Mouse (Mus musculus) limb, embryonic 11.5 days (tissue): Measurements from ENCODE around the gene Snrnp70. TPM values are rescaled to one million over a fixed set of nuclear protein-coding genes. Genes with fewer than 3 reads are reported as not detected.

Experiments used
- ATAC-seq: fragments of 200-750 bp; cut with Nextera tagmentation; 2 replicates; pipeline ENCODE4 v1.8.0; 2017; ENCODE audit warnings: low read depth; ENCODE audit not compliant: insufficient number of reproducible peaks, low FRiP score, low TSS enrichment
- DNase-seq: peaks from one replicate; pipeline ENCODE4 v3.0.0-alpha.2; 2015; ENCODE audit warnings: low spot score
- H3K27ac ChIP-seq: fragments of 300-500 bp; sonication (generic); replicated peaks from 2 replicates; pipeline ENCODE4 v1.5.1; 2014; ENCODE audit warnings: low read depth, mild to moderate bottlenecking, low read length
- H3K27me3 ChIP-seq: fragments of 300-500 bp; sonication (generic); 2 replicates; pipeline ENCODE4 v1.6.1; 2014; ENCODE audit warnings: mild to moderate bottlenecking, low read length, mixed read lengths; ENCODE audit not compliant: control insufficient read depth, insufficient read depth
- H3K36me3 ChIP-seq: fragments of 300-500 bp; sonication (generic); 2 replicates; pipeline ENCODE4 v1.6.1; 2014; ENCODE audit warnings: mild to moderate bottlenecking, low read length, moderate library complexity, mixed read lengths; ENCODE audit not compliant: control insufficient read depth, insufficient read depth
- H3K4me1 ChIP-seq: fragments of 300-500 bp; sonication (generic); 2 replicates; pipeline ENCODE4 v1.6.1; 2014; ENCODE audit warnings: low read length, mixed read lengths; ENCODE audit not compliant: control insufficient read depth, insufficient read depth
- H3K4me2 ChIP-seq: fragments of 300-500 bp; sonication (generic); 2 replicates; pipeline ENCODE4 v1.6.1; 2014; ENCODE audit warnings: low read depth, mild to moderate bottlenecking, moderate library complexity; ENCODE audit not compliant: severe bottlenecking
- H3K4me3 ChIP-seq: fragments of 300-500 bp; sonication (generic); 2 replicates; pipeline ENCODE4 v1.5.1; 2014; ENCODE audit warnings: low read depth, low read length
- H3K9ac ChIP-seq: fragments of 300-500 bp; sonication (generic); 2 replicates; pipeline ENCODE4 v1.6.1; 2014; ENCODE audit warnings: mild to moderate bottlenecking, low read length
- H3K9me3 ChIP-seq: fragments of 300-500 bp; sonication (generic); 2 replicates; pipeline ENCODE4 v1.6.1; 2016; ENCODE audit warnings: low read length; ENCODE audit not compliant: control insufficient read depth
- WGBS: fragments of 180-500 bp; shearing (Covaris S2); extraction: QIAGEN DNeasy Blood & Tissue Kit; methylation state at CpG from one replicate; pipeline ENCODE4 v1.1.7; 2014; 5-methylcytosine and 5-hydroxymethylcytosine counted together
- polyA plus RNA-seq: library from polyadenylated mRNA; unstranded; fragments of >200 nt; fragmentation: Nextera tagmentation; extraction: Ambion mirVana; gene quantifications from 2 replicates; pipeline ENCODE4 v1.2.1, GENCODE M21; 2014

The Snrnp70 gene
- polyA plus RNA-seq, 1 experiment from 2014 or later, result 93.0 TPM

DNA sequence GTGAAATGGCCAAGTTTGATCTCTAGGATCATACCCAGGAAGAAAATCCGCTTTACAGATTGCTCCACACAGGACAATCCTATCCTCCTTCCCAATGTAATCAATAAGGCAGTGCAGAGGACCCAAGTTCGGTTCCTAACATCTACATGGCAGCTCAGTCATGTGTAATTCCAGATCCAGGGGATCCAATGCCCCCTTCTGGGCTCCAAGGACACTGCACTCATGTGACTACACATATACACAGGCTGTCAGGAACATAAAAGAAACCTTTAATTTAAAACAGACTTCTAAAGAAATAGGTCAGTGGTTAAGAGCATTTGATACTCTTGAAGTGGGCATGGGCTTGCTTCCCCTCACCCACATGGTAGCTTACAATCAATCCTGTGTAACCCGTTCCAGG, 9.5 kb downstream of the Snrnp70 start:
- H3K4me2 ChIP-seq, result no peak overlapping the region
- no peak overlapping the region for H3K9ac ChIP-seq
- ATAC-seq (no peak), DNase-seq (peak; percentile 36)
- peaks cover 72% of the 10 kb centered on the region for H3K36me3 ChIP-seq
- no peak overlapping the region for H3K4me3 ChIP-seq
- no peaks in the 10 kb centered on the region for H3K4me1 ChIP-seq
- 81% methylated on average over 3 of the region's 3 CpGs for WGBS
- no peaks in the 10 kb centered on the region for H3K9me3 ChIP-seq
- H3K27ac ChIP-seq, result no peak overlapping the region
- H3K27me3 ChIP-seq, result no peaks in the 10 kb centered on the region

DNA sequence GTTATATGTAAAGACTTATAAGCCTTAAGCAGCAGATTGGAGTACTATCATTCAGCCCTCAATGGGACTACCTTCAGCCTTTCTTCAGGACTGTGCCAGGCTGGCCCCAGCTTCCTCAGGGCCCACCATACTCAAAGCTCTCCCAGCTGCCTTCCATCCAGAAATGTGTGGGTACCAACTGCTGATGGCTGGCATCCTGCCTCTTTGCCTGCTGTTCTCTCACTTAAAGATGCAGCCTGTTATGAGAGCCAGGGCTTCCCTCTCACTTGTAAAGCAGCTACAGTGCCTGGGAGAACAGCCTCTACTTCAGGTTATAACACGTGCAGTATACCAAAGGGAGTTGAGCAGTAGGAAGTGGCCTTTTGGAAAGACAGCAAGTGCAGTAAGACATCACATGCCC, 19.5 kb downstream of the Snrnp70 start:
- H3K4me2 ChIP-seq, result no peak overlapping the region
- H3K4me1 ChIP-seq, result no peaks in the 10 kb centered on the region
- no peak overlapping the region for H3K27ac ChIP-seq
- DNase-seq, result no peak
- H3K27me3 ChIP-seq, result no peaks in the 10 kb centered on the region
- H3K36me3 ChIP-seq, result peaks cover 47% of the 10 kb centered on the region
- 93% methylated on average over 1 of the region's 1 CpGs for WGBS
- no peak for ATAC-seq
- H3K9ac ChIP-seq, result no peak overlapping the region
- no peaks in the 10 kb centered on the region for H3K9me3 ChIP-seq
- no peak overlapping the region for H3K4me3 ChIP-seq

DNA sequence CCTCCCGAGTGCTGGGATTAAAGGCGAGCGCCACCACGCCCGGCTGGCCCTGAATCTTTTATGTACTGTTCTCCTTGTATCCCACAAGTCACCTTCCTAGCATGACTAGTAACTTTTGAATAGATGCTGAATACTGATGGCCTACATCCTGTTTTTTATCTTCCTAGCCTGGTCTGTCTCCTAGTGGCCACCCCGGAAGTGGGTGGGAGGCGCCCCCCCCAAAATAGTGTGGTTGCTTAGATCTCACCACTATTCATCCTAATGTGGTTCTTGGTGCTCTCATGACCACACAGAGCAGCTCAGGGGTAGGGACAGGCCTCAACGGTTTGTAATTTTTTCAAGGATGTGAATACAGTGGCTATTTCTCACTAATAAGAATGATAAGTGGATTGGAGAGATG, 20.9 kb downstream of the Snrnp70 start:
- Histone ChIP-seq H3K36me3 (peaks cover 34% of the 10 kb centered on the region), H3K4me3 (no peak overlapping the region), H3K9me3 (no peaks in the 10 kb centered on the region), H3K4me1 (0 out of 2 replicates have a peak, but pooled peaks cover 3% of the 10 kb centered on the region), H3K9ac (no peak overlapping the region), H3K27me3 (peaks cover 3% of the 10 kb centered on the region; the same call in 1 of the 2 replicates), H3K27ac (no peak overlapping the region), H3K4me2 (no peak overlapping the region)
- 96% methylated on average over 8 of the region's 8 CpGs for WGBS
- ATAC-seq (no peak), DNase-seq (no peak)

DNA sequence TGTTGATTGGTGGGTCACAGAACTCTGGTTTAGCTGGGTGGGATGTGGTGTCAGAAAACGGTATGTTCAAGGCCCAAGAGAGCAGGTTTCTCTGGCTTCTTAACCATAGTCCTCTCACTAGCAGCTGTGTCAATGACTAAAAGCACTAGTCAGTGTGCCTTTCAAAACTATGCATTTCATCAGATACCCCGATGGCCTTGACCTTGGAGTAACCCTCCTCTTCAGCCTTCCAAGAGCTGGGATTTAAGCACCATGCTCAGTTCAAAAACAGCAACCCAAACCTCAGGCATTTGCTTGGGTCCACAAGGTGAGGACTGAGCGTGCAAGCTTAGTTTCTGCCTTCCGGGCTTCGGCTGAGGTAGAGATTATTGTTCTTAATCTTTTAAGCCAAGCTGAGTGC, 23.2 kb downstream of the Snrnp70 start:
- 87% methylated on average over 5 of the region's 5 CpGs for WGBS
- ATAC-seq, result no peak
- Histone ChIP-seq H3K4me3 (no peak overlapping the region), H3K9ac (no peak overlapping the region), H3K36me3 (peaks cover 21% of the 10 kb centered on the region), H3K27ac (no peak overlapping the region), H3K9me3 (no peaks in the 10 kb centered on the region), H3K4me1 (0 out of 2 replicates have a peak, but pooled peaks cover 7% of the 10 kb centered on the region), H3K4me2 (no peak overlapping the region), H3K27me3 (peaks cover 22% of the 10 kb centered on the region)
- no peak for DNase-seq

DNA sequence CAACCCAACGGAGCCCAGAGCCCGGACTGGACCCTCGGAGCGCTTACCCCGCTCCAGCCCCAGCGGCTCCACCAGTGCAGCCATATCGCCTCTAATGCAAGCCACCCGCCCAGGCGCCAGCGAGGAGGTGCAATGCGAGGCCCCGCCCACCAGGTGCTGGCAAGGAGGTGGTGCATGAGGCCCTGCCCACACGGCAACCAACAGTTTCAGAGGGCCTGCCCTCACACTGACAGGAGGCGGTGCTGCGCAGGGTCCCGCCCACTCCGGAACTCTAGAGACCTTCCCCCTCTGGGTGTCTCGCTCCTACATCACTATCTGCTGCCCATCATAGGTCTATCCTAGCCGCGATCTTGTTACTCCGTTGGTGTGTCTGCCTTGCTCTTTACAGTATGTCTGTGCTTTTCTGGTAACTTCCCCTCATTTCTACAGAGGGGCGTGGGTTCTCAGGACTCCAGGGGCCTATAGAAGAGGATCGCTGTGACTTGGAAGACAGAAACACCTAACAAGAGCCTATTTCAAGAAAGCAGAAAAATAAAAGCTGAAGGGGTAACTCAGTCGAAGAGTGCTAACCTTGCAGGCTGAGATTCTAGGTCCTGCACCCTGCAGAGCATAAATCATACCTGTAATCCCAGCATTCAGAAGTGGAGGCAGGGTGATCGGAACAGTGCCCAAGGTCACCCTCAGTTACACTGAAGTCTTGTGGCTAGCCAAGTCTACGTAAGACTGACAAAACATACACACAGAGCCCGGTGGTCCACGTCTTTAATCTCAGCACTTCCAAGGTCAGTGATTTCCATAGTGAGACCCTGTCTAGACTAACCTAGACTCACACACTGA, 24.8 kb downstream of the Snrnp70 start, which contains the start of gene Lin7b:
Gene Lin7b (minus strand): TSS at position 109 of the 837 bp plus-strand sequence.
- H3K4me1 ChIP-seq, result peaks cover 14% of the 10 kb centered on the region; the same call in 1 of the 2 replicates
- H3K36me3 ChIP-seq, result peaks cover 8% of the 10 kb centered on the region; the same call in 1 of the 2 replicates
- ATAC-seq, result peak; percentile 58
- no peak within 1 kb of the TSS for H3K27ac ChIP-seq
- peak within 1 kb of the TSS; percentile 60 for H3K4me2 ChIP-seq
- peaks cover 30% of the 10 kb centered on the region for H3K27me3 ChIP-seq
- 11% methylated on average over 28 of the region's 28 CpGs for WGBS
- peak within 1 kb of the TSS; percentile 47 for H3K4me3 ChIP-seq
- H3K9ac ChIP-seq, result peak within 1 kb of the TSS; percentile 51
- no peaks in the 10 kb centered on the region for H3K9me3 ChIP-seq
- DNase-seq, result peak; percentile 92

DNA sequence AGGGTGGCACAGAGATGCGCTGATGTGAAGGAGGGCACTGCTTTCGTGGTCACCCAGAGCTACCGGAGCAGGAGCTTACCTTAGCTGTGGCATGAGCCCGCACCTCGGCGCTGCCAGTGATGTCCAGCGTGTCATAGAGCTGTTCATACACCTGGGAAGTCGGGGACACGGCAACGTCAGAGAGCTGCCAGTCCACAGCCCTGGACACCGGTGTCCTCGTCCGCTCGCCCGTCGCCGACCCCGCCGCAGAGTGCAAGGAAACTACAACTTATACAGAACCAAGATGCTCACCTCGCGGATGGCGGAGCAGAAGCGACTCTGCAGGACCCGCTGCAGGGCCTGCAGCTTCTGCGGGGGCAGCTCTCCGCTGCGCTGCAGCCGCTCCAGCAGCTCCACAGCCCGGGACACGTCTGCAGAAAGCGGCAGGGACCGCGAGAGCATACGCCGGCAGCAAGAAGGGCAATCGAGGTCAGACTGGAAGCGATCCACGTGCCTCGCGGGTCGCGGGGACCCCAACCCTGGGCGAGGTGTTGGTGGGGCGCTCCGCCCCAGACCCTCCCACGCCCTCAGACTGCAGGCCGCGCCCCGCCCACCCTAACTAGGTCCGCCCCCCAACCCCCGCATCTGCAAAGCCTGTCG, 25.6 kb downstream of the Snrnp70 start:
- ATAC-seq (peak; percentile 23), DNase-seq (no peak)
- Histone ChIP-seq H3K9me3 (no peaks in the 10 kb centered on the region), H3K9ac (peak overlapping the region; percentile 51), H3K4me2 (peak overlapping the region; percentile 60), H3K36me3 (peaks cover 6% of the 10 kb centered on the region; the same call in 1 of the 2 replicates), H3K4me3 (peak overlapping the region; percentile 47), H3K4me1 (peaks cover 14% of the 10 kb centered on the region; the same call in 1 of the 2 replicates), H3K27me3 (peaks cover 37% of the 10 kb centered on the region), H3K27ac (no peak overlapping the region)
- 8% methylated on average over 48 of the region's 52 CpGs for WGBS

DNA sequence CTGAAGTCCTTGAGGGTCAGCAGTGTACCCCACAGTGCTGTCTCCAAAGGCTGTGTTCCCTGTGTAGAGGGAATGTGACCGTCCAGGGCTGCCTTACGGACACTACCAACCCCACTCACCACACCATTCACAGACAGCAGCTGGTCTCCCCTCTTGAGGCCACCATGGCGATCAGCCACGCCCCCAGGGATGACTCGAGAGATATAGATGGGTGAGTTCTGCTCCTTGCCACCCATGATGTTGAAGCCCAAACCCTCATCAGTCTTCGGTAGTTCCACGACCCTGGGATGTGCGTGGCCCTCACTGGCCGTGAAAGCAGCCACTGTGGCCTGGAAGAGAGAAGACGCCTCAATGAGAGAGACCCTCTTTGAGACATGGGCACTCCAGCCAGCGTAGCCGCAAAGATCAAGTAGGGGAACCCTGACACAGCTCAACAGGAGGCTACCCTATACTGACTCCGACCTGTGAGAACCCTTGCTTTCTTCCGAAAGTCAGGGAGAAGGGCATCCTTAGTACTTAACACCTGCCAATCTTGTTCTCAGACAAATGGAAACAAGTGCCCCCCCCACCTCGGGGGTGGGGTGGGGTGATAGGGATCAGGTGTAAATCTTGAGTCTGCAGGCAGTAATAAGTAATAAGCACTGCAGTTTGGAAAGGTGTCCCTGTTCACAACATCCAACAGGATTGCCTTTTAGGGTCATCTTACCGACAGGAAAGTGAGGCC, 26.4 kb downstream of the Snrnp70 start:
- Histone ChIP-seq H3K9me3 (no peaks in the 10 kb centered on the region), H3K4me2 (no peak overlapping the region), H3K27ac (no peak overlapping the region), H3K27me3 (peaks cover 37% of the 10 kb centered on the region), H3K4me3 (no peak overlapping the region), H3K4me1 (peaks cover 14% of the 10 kb centered on the region; the same call in 1 of the 2 replicates), H3K9ac (no peak overlapping the region), H3K36me3 (peaks cover 4% of the 10 kb centered on the region; the same call in 1 of the 2 replicates)
- no peak for ATAC-seq
- WGBS, result 74% methylated on average over 16 of the region's 16 CpGs
- no peak for DNase-seq

DNA sequence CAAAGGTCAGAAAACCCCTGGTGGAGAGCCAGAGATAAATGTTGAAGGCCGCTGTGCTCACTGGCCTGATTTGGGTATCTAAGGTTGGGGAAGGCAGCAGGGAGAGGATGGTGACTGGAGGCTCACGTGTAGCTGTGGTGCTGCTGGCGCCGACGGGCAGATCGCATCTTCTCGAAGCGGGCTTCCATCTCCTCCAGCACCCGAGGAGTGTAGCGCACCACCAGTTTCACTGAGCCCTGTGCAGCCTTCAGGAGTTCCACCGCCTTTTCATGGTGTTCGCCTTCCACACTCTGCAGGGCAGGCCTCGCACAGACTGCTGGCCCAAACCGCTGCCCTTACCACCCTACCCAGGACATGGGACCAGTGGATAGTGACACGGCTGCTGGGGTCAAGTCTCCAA, 27.4 kb downstream of the Snrnp70 start:
- Histone ChIP-seq H3K4me1 (peaks cover 14% of the 10 kb centered on the region; the same call in 1 of the 2 replicates), H3K36me3 (no peaks in the 10 kb centered on the region; the same call in 1 of the 2 replicates), H3K9me3 (no peaks in the 10 kb centered on the region), H3K27me3 (peaks cover 42% of the 10 kb centered on the region), H3K4me2 (no peak overlapping the region), H3K4me3 (peak overlapping the region; percentile 68), H3K9ac (no peak overlapping the region), H3K27ac (no peak overlapping the region)
- 75% methylated on average over 15 of the region's 15 CpGs for WGBS
- DNase-seq (no peak), ATAC-seq (no peak)
